Mouse (Mus musculus) urinary bladder, adult 2 months (tissue): ENCODE results near the gene Grk6. TPM values are rescaled to one million over a fixed set of nuclear protein-coding genes. Genes with fewer than 3 reads are reported as not detected.
"Not testable (repeated sequence)": the region's sequence is repeated elsewhere in the genome, so short reads cannot be mapped to it uniquely, and the experiment has no call there.

Source experiments
- DNase-seq: peaks from one replicate; pipeline ENCODE4 v3.0.0; 2022; ENCODE audit warnings: low spot score
- polyA plus RNA-seq: library from polyadenylated mRNA; depleted of rRNA; stranded (reverse); fragments of >200 nt; gene quantifications from 2 replicates; pipeline ENCODE4 v1.2.3, GENCODE M21; 2012

The Grk6 gene
- polyA plus RNA-seq, 1 experiment, result 42.4 TPM

DNA sequence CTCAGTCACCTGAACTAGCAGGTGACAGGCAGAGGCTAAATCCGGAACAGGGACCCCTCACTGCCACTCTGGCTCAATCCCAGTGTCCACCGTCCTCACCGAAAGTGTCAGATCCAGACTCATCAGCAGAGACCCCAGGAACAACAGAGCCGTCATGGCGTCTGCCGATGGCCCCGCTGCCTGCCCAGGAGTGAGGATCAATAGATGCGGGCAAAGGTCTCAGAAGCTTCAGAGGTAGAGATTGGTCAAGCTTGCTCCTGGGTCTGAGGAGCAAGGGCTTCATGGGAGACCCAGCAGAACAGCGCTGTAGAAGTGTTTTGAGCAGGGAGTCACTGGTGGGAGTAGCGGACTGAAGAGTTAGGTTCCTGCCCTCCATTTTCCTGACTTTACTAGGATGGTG, 18.3 kb upstream of the Grk6 start, which contains the start of gene F12:
F12 (minus strand) TSS at position 181 of the 400 bp plus-strand sequence.
- DNase-seq, result no peak

DNA sequence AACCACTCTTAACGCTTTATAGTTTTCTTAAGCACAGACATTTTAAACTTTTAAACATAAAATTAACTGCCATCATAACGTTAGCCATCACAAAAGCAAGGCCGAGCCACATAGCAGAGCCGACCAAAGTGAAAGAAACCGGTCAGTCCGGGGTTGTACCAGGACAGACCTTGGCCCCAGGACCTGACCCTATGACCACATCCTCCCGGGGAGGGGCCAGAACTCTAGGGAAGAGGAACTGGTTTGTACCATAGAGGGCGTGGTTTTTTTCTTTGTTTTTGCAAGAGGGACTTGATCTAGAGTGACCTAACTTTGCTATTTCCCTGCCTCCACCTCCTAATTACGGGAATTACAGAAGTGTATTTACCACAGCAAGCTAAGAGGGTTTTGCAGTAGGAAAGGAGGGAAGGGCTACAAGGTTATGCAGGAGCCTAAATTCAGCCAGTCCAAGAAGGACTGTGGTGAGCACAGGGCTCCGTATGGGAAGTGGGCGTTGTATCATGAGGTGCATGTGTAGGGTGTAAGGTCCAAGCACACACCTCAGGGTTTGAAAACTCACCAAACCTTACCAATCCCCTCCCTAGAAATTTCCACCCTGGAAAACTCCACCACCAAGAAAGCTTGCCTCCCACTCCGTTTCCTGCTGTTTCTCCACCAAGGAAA, 15.5 kb upstream of the Grk6 start:
- DNase-seq, result no peak

DNA sequence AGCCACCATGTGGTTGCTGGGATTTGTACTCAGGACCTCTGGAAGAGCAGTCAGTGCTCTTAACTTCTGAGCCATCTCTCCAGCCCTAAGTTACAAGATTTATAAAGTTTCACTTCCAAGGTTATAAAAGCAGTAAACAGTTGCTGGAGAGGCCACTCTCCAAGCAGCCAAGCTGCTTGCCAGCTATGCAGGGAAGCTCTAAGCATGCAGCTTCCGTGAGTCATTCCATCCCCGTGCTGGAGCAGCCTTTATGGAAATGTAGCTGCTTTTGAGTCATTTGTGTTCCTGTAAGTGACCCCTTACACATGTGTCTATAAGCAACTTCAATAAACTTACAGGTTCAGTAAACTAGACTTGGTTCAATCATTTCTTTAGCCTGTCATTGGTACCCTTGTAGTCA, 14.3 kb upstream of the Grk6 start:
- DNase-seq, result no peak

DNA sequence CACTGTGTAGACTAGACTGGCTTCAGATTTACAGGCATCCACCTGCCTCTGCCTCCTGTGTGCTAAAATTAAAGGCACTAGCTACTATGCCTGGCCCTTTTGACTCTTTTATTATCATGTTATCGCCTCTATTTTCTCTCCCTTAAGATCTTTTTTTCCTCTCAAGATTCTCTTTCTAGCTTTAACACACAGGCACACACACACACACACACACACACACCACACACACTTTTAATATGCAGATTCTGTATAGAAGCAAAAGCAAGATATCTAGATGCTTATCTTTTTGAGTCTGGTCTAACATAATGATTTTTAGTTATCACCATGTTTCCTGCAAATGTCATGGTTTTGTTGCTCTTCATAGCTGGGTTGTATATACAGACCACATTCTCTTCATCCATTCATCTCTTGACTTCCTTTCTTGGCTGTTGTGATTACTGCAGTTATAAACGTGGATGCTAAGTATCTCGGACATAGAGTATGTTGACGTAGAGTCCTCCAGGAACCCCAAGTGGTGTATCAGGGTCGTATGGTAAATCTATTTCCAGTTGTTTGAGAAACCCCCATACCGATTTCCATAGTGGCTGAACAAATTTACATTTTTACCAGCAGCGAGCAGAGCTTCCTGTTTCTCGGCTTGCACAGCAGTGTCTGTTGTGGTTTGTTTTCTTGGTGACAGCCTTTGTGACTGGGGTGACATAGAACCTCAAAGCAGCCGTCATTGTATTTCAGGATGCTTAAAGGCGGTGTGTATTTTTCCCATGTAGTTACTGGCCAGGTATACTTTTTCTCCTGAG, 12.8 kb upstream of the Grk6 start:
- DNase-seq, result no peak

DNA sequence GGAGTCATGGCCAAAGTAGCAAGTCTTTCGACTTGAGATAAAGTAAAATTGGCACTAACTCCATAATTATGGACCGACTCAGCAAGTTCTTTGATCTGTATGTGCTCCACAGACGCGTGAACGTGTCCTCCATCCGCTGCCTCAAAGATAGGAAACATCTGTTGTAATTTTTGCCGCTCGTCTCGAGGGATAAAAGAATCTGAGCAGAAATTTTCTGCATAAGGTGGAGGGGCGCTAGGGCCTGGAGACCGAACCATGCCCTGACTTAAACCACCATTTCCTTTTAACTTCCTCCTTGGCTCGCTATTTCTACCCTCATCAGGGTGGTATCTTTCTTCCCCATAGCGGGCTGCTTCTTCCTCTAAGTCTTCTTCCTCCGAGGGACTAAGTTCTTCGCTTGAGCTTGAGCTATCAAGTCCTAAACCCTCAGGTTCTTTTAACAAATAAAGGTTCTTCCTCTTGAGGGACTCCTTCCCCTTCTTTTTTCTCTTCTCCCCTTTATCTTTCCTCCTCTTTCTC, 7.7 kb upstream of the Grk6 start:
- DNase-seq, result not testable (repeated sequence)

DNA sequence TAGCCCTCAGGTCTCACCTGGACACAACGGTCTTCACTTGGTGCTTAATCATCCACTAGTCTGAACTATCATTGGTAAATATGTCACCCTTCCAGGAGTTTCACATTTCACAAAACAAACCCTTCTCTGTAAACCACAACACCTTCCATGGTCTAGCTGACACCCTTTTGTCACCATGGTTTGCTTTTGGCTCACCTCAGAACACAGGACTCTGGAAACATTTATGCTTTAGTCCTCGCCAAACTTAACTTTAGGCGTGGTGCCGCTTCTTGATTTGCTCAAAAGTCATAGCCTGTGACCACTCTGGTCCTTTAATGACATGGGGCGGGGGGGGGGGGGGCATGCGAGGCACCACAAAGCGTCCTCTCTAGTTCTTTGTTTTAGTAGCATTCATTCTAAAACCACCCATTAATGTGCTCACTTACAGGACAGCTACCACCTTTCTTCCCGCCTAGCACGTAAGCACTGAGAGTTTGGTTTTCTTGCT, 1.0 kb upstream of the Grk6 start:
- DNase-seq, result no peak

DNA sequence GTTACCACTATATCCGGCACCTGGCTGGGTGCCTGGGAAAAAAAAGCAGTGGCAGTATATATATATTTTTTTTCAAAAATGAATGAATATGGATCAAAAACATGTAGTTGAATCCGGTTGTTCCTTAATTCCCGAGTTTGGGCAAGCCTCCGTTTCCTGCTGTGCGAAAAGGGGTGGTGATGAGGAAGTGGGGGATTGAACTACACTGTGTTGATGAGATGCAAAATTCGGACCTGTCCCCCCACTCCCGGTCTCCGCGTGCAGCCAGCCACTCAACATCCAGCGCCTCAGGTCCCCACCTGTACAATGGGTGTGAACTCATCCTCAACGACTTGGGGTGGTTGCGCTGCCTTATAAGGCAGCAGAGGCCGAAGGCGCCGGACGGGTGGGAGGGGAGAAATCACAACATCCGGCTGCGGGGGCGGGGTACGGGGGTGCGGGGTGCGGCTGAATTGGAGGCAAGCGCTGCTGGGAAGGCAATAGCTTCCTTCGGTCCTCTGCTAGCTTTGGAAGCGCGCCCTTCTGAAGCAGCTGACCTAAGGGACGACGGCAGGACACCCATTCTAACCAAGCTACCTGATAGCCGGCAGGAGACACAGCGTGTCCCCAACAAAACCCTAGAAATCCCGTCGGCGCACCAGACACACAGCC, 461 bp upstream of the Grk6 start:
- DNase-seq, result no peak

DNA sequence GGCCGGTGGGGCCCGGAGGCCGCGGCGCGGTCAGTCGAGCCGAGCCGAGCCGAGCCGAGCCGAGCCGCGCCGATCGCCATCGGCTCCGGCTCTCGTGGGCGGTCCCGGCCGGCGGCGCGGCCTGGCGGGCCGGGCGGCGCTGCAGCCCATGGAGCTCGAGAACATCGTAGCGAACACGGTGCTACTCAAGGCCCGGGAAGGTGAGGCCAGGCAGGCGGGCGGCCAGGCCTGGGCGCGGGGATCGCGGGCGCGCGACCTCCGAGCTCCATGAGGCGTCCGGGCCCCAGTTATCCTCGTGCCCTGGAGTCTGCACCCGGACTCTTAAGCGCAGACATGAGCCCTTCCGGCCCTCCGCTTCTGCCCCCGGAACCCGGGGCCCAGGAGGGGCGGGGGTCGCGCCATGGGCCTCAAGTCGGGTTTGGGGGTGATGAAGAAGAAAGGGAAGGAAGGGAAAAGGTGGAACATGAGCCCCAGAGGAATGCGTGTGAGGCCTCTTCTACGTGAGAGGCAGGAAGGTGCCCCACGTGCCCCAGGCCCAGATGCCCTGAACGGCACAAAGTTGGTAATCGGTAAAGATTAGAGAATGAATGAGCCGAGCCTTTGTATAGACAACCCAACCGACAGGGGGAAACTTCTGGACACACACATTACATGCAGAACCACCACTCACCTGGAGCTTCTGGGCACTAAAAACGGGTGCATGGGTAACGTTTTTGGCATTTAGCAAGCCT, 654 bp downstream of the Grk6 start:
- no peak for DNase-seq

DNA sequence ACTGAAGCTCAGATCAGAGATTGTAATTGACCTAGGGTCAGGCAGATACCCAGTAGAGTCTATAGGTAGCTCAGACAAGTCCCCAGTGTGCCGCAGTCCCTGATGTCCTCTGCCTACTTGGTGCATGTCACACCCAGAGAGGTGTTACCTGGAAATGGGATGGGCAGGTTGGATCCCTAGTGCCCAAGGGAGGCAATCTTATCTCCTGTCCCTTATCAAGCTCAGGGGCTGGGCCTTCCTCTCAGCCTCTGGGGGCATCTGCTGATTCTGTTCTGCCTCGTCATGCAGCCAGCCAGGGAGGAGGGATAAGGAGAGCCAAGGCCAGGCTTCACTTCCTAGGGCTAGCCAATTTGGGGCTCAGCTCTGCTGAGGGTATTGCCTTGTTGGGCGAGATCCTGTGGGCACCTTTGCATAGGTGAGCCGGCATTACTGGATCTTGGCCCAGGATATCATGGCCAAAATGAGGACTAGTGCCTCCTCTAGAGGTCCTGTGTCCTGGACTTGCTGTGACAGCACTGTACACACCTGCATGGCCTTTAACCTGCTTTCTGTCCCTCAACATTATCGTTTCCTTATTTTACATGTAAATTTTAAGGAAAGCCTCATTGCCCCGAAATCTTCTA, 1.7 kb downstream of the Grk6 start:
- no peak for DNase-seq

DNA sequence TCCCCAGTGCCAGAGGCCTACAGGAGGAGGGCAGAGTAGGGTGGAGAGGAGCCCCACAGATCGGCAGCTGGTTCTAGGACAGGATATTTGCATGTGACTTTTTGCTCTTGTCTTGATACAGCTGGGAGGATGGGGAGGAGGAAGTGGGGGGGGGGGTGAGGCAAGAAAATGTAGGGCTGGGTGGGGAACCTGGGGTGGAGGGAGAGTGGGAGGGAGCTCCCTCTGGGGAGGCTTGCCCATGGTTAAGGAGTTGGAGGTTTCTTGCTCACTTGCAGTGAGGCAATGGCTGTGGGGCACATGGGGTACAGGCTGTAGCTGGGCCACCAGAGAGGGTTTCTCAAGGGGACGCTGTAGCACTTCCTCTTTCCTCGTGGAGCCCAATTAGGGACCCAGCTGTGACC, 2.7 kb downstream of the Grk6 start:
- no peak for DNase-seq

DNA sequence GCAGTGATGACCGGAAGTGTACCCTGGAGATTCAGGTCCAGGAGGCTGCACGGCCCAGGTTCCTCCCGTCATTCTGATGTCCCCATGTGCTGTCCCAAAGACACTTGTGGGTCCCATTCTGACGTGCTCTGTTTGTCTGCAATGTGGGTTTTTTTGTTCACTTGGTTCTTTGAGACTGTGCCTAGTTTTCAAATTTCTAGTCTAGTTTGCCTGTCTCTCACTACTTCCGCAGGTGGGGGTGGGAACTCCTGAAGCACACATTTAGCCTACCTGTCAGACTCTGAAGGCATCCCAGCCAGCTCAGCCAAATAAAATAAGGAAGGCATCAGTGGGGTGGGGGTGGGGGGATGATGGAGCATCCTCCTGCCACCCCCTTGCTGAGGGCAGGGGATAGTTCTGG, 3.3 kb downstream of the Grk6 start:
- no peak for DNase-seq

DNA sequence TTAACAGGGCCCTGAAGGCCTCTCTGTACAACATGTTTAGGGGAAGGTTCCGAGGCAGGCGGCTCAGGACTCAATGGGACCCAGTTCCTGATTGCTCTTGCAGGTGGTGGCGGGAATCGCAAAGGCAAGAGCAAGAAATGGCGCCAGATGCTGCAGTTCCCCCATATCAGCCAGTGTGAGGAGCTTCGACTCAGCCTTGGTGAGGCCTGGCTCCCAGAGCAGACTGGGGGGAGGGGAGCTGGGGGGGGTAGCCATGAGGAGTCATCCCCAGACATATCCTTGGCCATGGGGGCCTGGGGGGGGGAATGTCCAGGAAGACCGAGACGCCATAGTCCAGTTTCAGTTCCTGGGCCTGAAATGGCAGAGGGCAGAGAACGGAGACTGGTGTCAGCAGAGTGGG, 4.3 kb downstream of the Grk6 start:
- DNase-seq, result no peak

DNA sequence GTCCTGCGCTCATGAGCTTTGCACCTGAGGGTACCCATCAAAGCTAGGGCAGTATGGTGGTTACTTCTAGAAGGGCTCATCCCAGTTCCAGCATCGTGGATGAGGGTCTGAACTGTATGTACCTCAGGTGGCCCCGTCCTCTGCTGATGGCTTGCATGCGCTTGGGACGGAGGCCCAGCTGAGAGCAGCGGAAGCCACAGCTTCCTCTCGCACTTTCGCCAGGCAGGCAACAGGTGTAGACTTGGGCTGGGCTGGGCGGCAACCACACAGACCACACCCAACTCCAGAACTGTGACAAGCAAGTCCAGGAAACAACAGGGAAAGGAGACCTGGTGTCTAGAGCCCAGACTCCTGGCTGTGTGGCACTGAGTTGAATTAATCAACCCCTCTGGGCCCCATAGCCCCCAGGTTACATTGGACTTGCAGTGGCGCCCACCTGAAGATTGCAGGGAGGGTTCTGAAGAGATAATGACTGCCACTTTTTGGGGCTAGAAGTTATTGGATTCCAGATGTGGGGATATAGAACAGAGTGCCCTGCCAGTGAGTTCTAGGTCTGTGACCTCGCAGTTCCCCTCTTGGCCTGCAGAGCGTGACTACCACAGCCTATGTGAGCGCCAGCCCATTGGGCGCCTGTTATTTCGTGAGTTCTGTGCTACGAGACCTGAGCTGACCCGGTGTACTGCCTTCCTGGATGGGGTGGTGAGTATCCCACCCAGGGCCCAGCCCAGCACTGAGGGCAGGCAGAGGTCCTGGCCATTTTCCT, 5.0 kb downstream of the Grk6 start:
- no peak for DNase-seq

DNA sequence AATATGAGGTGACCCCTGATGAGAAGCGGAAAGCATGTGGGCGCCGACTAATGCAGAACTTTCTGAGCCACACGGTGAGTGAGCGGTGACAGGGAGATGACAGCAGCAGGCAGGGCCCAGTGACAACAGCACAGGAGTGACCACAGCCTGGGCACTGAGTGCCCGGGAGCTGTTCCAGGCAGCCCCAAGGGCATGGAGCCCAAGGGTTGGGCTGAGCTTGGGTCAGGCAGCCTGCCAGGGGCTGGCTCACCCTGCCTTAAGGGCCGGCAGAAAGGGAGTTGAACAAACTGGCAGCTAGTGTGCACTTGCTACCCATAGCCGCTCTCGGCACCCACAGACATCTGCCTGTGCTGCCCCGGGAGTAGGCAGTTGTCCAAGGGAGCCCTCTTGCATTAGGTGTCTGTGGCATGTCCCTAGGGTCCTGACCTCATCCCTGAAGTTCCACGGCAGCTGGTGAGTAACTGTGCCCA, 5.7 kb downstream of the Grk6 start:
- no peak for DNase-seq

DNA sequence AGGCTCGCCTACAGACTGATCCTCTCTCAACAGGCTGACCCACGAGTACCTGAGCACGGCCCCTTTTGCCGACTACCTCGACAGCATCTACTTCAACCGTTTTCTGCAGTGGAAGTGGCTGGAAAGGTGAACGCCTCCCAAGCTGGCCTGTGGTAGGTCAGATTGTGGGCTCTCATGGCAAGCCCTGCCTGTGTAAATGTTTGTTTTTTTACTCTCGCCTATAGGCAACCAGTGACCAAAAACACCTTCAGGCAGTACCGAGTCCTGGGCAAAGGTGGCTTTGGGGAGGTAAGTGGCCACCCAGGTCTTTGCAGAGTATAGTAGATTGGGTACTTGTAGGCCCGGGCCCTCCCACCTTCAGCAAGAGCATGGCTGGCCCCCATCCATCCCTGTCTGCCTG, 6.4 kb downstream of the Grk6 start:
- no peak for DNase-seq

DNA sequence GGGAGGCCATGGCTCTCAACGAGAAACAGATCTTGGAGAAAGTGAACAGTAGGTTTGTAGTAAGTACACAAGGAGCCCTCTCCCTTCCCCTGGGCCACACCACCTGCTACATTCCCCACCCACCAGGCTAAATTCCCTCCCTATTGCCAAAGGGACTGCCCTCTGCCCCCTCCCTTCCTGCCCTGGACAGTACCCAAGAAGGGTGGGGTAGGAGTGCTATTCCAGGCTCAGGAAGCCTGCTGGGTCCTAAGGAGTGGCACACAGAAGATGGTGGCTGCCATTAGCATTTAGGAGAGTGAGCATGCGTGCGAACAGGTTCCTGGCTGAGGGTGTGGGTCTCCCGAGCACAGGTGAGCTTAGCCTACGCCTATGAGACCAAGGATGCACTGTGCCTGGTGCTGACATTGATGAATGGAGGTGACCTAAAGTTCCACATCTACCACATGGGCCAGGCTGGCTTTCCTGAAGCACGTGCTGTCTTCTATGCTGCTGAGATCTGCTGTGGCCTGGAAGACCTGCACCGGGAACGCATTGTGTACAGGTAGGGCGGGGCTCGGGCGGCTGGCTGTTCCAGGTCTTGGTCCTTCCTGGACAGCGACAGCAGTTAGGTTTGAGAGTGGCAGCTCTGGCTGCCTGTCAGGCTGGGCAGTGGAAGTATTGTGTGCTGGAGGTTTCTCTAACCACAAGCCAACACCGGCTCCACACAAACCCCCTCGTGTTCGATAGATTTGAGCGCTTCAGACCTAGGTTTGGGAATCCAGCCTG, 7.1 kb downstream of the Grk6 start:
- no peak for DNase-seq

DNA sequence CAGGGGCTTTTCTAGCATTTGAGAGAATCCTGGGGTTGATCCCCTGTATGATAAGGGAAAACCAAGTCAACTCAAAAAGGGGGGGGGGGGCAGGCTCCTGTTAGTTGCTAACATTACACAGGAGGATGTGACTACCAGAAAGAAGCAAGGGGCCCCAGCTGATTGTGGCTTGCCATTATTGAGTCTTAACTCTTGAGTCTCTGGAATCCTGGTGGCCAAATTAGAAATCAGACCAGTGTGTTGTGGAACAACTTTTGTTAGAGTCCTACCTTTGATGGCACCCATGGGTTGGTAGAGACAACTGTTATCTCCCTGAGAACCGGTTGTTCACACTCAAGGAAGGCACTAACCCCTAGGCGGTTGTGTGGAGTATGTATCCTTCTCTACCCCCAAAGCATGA, 18.1 kb downstream of the Grk6 start:
- DNase-seq, result no peak

DNA sequence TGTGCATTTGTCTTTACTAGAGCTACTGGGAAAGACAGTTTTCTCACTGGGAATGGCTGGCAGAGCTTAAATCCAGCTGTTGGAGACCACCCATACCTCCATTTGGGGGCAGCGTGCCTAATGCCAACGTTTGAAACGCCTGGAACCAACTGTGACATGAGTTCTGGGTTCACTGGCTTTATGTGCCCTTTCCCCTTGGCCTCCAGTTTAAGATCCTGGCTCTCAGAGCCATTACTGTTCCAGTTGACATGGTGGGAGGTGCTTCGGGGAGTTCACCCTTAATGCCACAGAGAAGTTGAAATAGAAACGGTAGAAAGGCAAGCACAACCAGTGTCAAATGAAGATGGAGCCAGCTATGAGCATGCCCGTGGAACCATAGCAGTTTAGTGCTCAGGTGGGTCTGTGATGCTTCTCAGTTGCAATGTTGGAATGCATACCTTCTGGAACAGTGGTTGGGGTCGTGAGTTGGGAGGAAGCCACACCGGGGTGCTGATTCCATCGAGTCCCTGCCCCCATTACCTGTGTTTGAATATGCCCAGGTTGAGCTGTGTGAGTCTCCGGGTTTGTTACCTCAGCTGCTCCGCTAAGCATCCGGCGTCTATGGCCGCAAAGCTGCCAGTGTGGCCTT, 18.6 kb downstream of the Grk6 start:
- DNase-seq, result no peak
